13 mouse cellular contexts compared by ENCODE assay signal in genomic region chr6:38196266-38197189, GRCm38 (mm10). TPM values are rescaled to one million over a fixed set of nuclear protein-coding genes. Genes with fewer than 3 reads are reported as not detected.
DNase-seq lines count a peak whose midpoint lies in the region; ATAC-seq and TF ChIP-seq lines count a peak whose summit lies in the region.
"Had no signal": no experiment of that assay in that cellular context is flagged by ENCODE, and none has a peak within 500 bp of the region (broad histone marks: within the 10 kb centered on the region; RNA-seq: fewer than 3 reads in every experiment).

No protein-coding gene starts in this region.

- 0 out of 2 replicates have a peak, but pooled peaks have one; percentile 58 for ATAC-seq in heart, embryonic 15.5 days (replicated peaks; ENCODE audit: insufficient number of reproducible peaks, insufficient read depth, low FRiP score, low read depth)
- ATAC-seq in lung, embryonic 14.5 days (ENCODE audit: insufficient read depth), result no peak
- ATAC-seq in neural tube, embryonic 15.5 days (ENCODE audit: low FRiP score), result no peak
- ATAC-seq: forebrain, postnatal 0 days had no signal

- H3K27ac ChIP-seq in heart, embryonic 15.5 days, result no peak overlapping the region
- no peak overlapping the region for H3K27ac ChIP-seq in lung, embryonic 14.5 days (ENCODE audit: low read depth)
- H3K27ac ChIP-seq in neural tube, embryonic 15.5 days (replicated peaks), result no peak overlapping the region
- H3K27ac ChIP-seq: limb, embryonic 15.5 days; lung, embryonic 15.5 days had no signal

- peaks cover 19% of the 10 kb centered on the region for H3K4me1 ChIP-seq in heart, embryonic 15.5 days (replicated peaks)
- no peaks in the 10 kb centered on the region for H3K4me1 ChIP-seq in lung, embryonic 14.5 days (ENCODE audit: insufficient read depth)
- peaks cover 5% of the 10 kb centered on the region; the same call in 1 of the 2 replicates for H3K4me1 ChIP-seq in neural tube, embryonic 15.5 days

- H3K27me3 ChIP-seq in heart, embryonic 15.5 days, result no peaks in the 10 kb centered on the region
- no peaks in the 10 kb centered on the region for H3K27me3 ChIP-seq in lung, embryonic 14.5 days (ENCODE audit: insufficient read depth, low read length)
- H3K27me3 ChIP-seq in neural tube, embryonic 15.5 days (replicated peaks), result no peaks in the 10 kb centered on the region
- H3K27me3 ChIP-seq: limb, embryonic 15.5 days; lung, embryonic 15.5 days had no signal

- no peaks in the 10 kb centered on the region for H3K36me3 ChIP-seq in heart, embryonic 15.5 days
- H3K36me3 ChIP-seq in lung, embryonic 14.5 days (ENCODE audit: insufficient read depth), result peaks cover 19% of the 10 kb centered on the region
- H3K36me3 ChIP-seq in neural tube, embryonic 15.5 days, result peaks cover 43% of the 10 kb centered on the region
- H3K36me3 ChIP-seq: lung, embryonic 15.5 days had no signal

- no peak for DNase-seq in heart, adult 18-20 months
- peak; percentile 29 for DNase-seq in lung, embryonic 14.5 days
- no peak for DNase-seq in lung, adult 18-20 months
- DNase-seq in cerebellum, postnatal 10 days, result peak; percentile 63 to 65
- DNase-seq in left cerebral cortex, postnatal 36 days (ENCODE audit: low spot score in 2 of 2), result peak; percentile 57 to 62
- no peak for DNase-seq in adrenal gland, postnatal 4 days (ENCODE audit: low spot score in 2 of 2)
- DNase-seq: forebrain, postnatal 0 days; kidney, postnatal 4 days had no signal

- H3K4me2 ChIP-seq in heart, embryonic 15.5 days, result no peak overlapping the region
- H3K4me2 ChIP-seq in lung, embryonic 14.5 days, result no peak overlapping the region
- no peak overlapping the region for H3K4me2 ChIP-seq in neural tube, embryonic 15.5 days
- H3K4me2 ChIP-seq: limb, embryonic 15.5 days; lung, embryonic 15.5 days had no signal

- no peaks in the 10 kb centered on the region for H3K9me3 ChIP-seq in heart, embryonic 15.5 days (replicated peaks)
- no peaks in the 10 kb centered on the region for H3K9me3 ChIP-seq in lung, embryonic 14.5 days (ENCODE audit: low read depth, low read length)
- no peaks in the 10 kb centered on the region for H3K9me3 ChIP-seq in neural tube, embryonic 15.5 days (replicated peaks)
- H3K9me3 ChIP-seq: limb, embryonic 15.5 days; lung, embryonic 15.5 days had no signal

- intact Hi-C loops in left cerebral cortex, postnatal 36 days (cut with DNase I), result loop anchor here (5.0 kb wide), 2 partner anchors 46 to 66 kb away; no protein-coding TSS in a partner anchor

- TF ChIP-seq CTCF in lung, embryonic 14.5 days (IDR thresholded peaks at IDR 0.05; ENCODE audit: low read depth), result no peak

- H3K4me3 ChIP-seq in heart, embryonic 15.5 days, result no peak overlapping the region
- no peak overlapping the region for H3K4me3 ChIP-seq in lung, embryonic 14.5 days (ENCODE audit: low read depth, low read length)
- H3K4me3 ChIP-seq in neural tube, embryonic 15.5 days (replicated peaks), result no peak overlapping the region
- H3K4me3 ChIP-seq: limb, embryonic 15.5 days; lung, embryonic 15.5 days had no signal

- no peak overlapping the region for H3K9ac ChIP-seq in heart, embryonic 15.5 days
- H3K9ac ChIP-seq in lung, embryonic 14.5 days, result no peak overlapping the region
- no peak overlapping the region for H3K9ac ChIP-seq in neural tube, embryonic 15.5 days (replicated peaks)
- H3K9ac ChIP-seq: forebrain, postnatal 0 days; limb, embryonic 15.5 days; lung, embryonic 15.5 days had no signal

- 73% methylated on average over 24 of the region's 24 CpGs for WGBS in heart, embryonic 15.5 days
- WGBS in lung, embryonic 14.5 days, result 68% methylated on average over 24 of the region's 24 CpGs
- WGBS in neural tube, embryonic 15.5 days, result 95% methylated on average over 24 of the region's 24 CpGs

RNA-seq across cellular contexts. Expression of gene D630045J12Rik, which starts 57.3 kb away (rescaled TPM):
- 1.1 and 2.4 TPM in 2 replicates for polyA plus RNA-seq in heart, embryonic 15.5 days (2015; fragmentation: Nextera tagmentation; extraction: Ambion mirVana)
- 1 to 10 TPM; 1.6 TPM for total RNA-seq in heart, adult 18-20 months (2021)
- 5.9 and 6.2 TPM in 2 replicates for polyA plus RNA-seq in lung, embryonic 14.5 days (2014; fragmentation: Nextera tagmentation; extraction: Ambion mirVana)
- total RNA-seq in left cerebral cortex, postnatal 36 days (2021), result 10 to 100 TPM; 34.7 to 48.6 TPM
- 10 to 100 TPM in 1 of 2 experiments, 1 to 10 TPM in 1; 9.1 to 12.2 TPM for total RNA-seq in adrenal gland, postnatal 4 days (2021)
- 11.3 and 12.6 TPM in 2 replicates for polyA plus RNA-seq in neural tube, embryonic 15.5 days (2015; fragmentation: Nextera tagmentation; extraction: Ambion mirVana)
- total RNA-seq: monocyte, adult 5-6 weeks had no signal

Comparison
In these comparisons a context has a peak if more than half of its experiments do, and no peak if none do; other contexts are left out.
1. DNase-seq: peak in lung, embryonic 14.5 days (single experiment), cerebellum, postnatal 10 days (2 of 2) and left cerebral cortex, postnatal 36 days (2 of 2); none in heart, adult 18-20 months (0 of 2), lung, adult 18-20 months (0 of 2) and adrenal gland, postnatal 4 days (0 of 2).